Mouse (Mus musculus) kidney, postnatal 0 days (tissue): ENCODE measurements around the gene Bbc3. TPM values are rescaled to one million over a fixed set of nuclear protein-coding genes. Genes with fewer than 3 reads are reported as not detected.

Experiments
- ATAC-seq: fragments of 200-750 bp; cut with Nextera tagmentation; replicated peaks from 2 replicates; pipeline ENCODE4 v1.8.0; 2017; ENCODE audit warnings: low read depth, moderate number of reproducible peaks, moderate TSS enrichment, moderate library complexity; ENCODE audit not compliant: low FRiP score
- DNase-seq: peaks from one replicate; pipeline ENCODE4 v3.0.0-alpha.2; 2016; ENCODE audit warnings: low spot score
- H3K27ac ChIP-seq: fragments of 300-500 bp; sonication (generic); 2 replicates; pipeline ENCODE4 v1.5.1; 2014; ENCODE audit warnings: mild to moderate bottlenecking
- H3K27me3 ChIP-seq: fragments of 300-500 bp; sonication (generic); 2 replicates; pipeline ENCODE4 v1.6.1; 2014; ENCODE audit warnings: low read length, mixed read lengths; ENCODE audit not compliant: insufficient read depth
- H3K36me3 ChIP-seq: fragments of 300-500 bp; sonication (generic); 2 replicates; pipeline ENCODE4 v1.6.1; 2014; ENCODE audit warnings: low read length, mixed read lengths; ENCODE audit not compliant: insufficient read depth
- H3K4me1 ChIP-seq: fragments of 300-500 bp; sonication (generic); replicated peaks from 2 replicates; pipeline ENCODE4 v1.6.1; 2014; ENCODE audit warnings: antibody characterized with exemption, low read length, mixed read lengths; ENCODE audit not compliant: insufficient read depth
- H3K4me2 ChIP-seq: fragments of 300-500 bp; sonication (generic); 2 replicates; pipeline ENCODE4 v1.6.1; 2014; ENCODE audit warnings: mild to moderate bottlenecking, low read length, moderate library complexity, mixed read lengths
- H3K4me3 ChIP-seq: fragments of 300-500 bp; sonication (generic); replicated peaks from 2 replicates; pipeline ENCODE4 v1.5.1; 2014; ENCODE audit warnings: low read depth, low read length
- H3K9ac ChIP-seq: fragments of 300-500 bp; sonication (generic); 2 replicates; pipeline ENCODE4 v1.6.1; 2014; ENCODE audit warnings: low read depth, low read length
- H3K9me3 ChIP-seq: fragments of 300-500 bp; sonication (generic); replicated peaks from 2 replicates; pipeline ENCODE4 v1.6.1; 2016; ENCODE audit warnings: low read length, inconsistent platforms, mixed read lengths
- CTCF ChIP-seq: IDR thresholded peaks from 2 replicates; pipeline ENCODE4 v1.5.1; 2016; ENCODE audit warnings: antibody characterized with exemption, low read depth, mild to moderate bottlenecking, moderate library complexity
- WGBS: fragments of 180-500 bp; shearing (Covaris S2); extraction: QIAGEN DNeasy Blood & Tissue Kit; methylation state at CpG from one replicate; pipeline ENCODE4 v1.1.7; 2014; 5-methylcytosine and 5-hydroxymethylcytosine counted together
- polyA plus RNA-seq: library from polyadenylated mRNA; unstranded; fragments of >200 nt; fragmentation: Nextera tagmentation; extraction: Ambion mirVana; gene quantifications from 2 replicates; pipeline ENCODE4 v1.2.1, GENCODE M21; 2015

The Bbc3 gene
- polyA plus RNA-seq, 1 experiment from 2014 or later = 13.1 TPM

DNA sequence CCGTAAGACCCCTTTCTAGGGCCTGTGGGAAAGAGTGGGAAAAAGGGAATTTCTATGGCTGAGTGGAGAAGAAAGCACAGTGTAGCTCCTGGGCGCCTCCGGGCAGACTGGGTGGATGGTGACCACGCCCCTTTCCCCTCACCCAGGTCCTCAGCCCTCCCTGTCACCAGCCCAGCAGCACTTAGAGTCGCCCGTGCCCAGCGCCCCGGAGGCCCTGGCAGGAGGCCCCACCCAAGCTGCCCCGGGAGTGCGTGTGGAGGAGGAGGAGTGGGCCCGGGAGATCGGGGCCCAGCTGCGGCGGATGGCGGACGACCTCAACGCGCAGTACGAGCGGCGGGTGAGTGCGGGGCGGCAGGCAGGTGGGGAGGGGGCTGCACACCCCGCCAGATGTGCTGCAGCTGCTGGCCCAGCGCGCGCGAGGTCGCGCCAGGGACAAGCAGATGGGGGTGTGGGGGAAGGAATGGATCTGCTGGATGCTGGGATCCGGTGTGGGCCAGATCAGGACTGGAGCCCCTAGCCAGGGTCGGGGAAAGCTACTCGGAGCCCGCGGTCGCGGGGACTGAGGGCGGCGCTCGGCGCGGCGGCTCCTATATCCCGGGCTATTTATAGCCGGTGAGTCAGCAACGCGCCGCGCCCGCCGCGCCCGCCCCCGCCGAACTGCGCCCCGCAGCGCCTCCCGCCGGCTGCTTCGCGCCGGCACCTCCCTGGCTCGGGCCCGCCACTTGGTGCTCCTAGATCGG, 5.5 kb downstream of the Bbc3 start:
- Histone ChIP-seq H3K27me3 (no peaks in the 10 kb centered on the region), H3K9ac (peak overlapping the region; percentile 92), H3K4me1 (peaks cover 30% of the 10 kb centered on the region), H3K27ac (peak overlapping the region; percentile 98), H3K36me3 (0 out of 2 replicates have a peak, but pooled peaks cover 6% of the 10 kb centered on the region), H3K9me3 (no peaks in the 10 kb centered on the region), H3K4me2 (peak overlapping the region; percentile 99), H3K4me3 (peak overlapping the region; percentile 80)
- WGBS = under 1% methylated on average over 60 of the region's 66 CpGs
- peak; percentile 28 for TF ChIP-seq CTCF
- ATAC-seq (peak; percentile 62), DNase-seq (peak; percentile 90)

DNA sequence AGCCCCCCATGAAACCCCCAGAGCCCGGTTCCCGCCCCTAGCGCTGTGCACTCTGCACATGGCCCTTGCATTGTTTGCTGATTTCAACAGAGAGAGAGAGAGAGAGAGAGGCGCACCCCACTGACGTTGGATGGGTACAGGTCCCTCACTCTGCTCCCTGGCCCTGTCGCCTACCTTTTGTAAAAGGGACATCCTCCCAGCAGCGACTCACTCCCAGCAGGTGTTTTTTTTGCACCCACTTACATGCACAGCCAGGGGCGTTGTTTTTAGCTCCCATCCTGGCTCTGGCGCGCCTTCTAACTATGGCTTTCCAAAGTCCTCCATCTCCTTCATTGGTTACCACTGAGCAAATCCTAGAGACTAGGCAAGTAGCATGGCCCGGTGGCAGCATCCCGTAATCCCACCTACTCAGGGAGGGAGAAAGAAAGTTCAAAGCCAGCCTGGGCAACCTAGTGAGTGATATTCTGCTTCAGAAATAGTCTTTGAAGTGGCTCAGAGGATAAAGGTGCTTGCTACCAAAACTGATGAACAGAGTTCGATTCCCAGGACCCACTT, 6.1 kb downstream of the Bbc3 start:
- peak overlapping the region; percentile 92 for H3K9ac ChIP-seq
- no peak for TF ChIP-seq CTCF
- H3K27me3 ChIP-seq = no peaks in the 10 kb centered on the region
- ATAC-seq (no peak), DNase-seq (no peak)
- 0 out of 2 replicates have a peak, but pooled peaks cover 6% of the 10 kb centered on the region for H3K36me3 ChIP-seq
- H3K4me2 ChIP-seq = peak overlapping the region; percentile 99
- WGBS = 15% methylated on average over 13 of the region's 13 CpGs
- H3K27ac ChIP-seq = peak overlapping the region; percentile 98
- H3K9me3 ChIP-seq = no peaks in the 10 kb centered on the region
- peak overlapping the region; percentile 80 for H3K4me3 ChIP-seq
- H3K4me1 ChIP-seq = peaks cover 27% of the 10 kb centered on the region

DNA sequence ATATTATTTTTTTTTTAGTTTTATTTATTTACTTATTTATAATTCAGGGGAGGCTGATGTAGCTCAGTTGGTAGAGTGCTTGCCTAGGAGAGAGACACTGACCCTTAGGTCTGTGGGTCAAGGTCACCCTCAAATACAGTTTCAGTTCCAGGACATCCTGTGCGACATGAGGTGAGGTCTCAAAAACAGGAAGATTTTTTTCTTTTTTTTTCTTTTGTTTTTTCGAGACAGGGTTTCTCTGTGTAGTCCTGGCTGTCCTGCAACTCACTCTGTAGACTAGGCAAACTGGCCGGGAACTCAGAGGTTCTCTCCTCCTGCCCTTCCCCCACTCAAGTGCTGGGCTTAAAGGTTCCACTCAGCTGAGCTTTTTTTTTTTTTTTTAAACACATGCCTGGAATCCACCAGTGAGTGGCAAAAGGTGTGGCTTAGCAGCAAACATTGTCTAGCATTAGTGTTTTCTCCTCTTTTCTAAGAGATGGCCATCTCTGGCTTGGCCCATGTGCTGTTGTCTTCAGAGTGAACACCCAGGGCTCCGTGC, 7.1 kb downstream of the Bbc3 start:
- peak; percentile 18 for DNase-seq
- peak overlapping the region; percentile 50; the same call in 1 of the 2 replicates for H3K27ac ChIP-seq
- 47% methylated on average over 4 of the region's 4 CpGs for WGBS
- no peak overlapping the region for H3K4me3 ChIP-seq
- no peak overlapping the region for H3K9ac ChIP-seq
- no peak overlapping the region for H3K4me2 ChIP-seq
- TF ChIP-seq CTCF = no peak
- H3K9me3 ChIP-seq = no peaks in the 10 kb centered on the region
- peaks cover 26% of the 10 kb centered on the region for H3K4me1 ChIP-seq
- H3K36me3 ChIP-seq = 0 out of 2 replicates have a peak, but pooled peaks cover 6% of the 10 kb centered on the region
- no peak for ATAC-seq
- H3K27me3 ChIP-seq = no peaks in the 10 kb centered on the region

DNA sequence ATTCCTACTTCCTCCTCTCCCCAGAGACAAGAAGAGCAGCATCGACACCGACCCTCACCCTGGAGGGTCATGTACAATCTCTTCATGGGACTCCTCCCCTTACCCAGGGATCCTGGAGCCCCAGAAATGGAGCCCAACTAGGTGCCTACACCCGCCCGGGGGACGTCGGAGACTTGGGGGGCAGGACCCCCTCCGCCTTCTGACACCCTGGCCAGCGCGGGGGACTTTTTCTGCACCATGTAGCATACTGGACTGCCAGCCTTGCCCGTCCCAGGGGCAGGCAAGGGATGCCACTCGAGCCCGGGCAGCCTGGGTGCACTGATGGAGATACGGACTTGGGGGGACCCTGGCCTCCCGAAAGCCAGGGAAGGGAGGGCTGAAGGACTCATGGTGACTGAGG, 8.9 kb downstream of the Bbc3 start:
- DNase-seq (no peak), ATAC-seq (no peak)
- 87% methylated on average over 14 of the region's 14 CpGs for WGBS

DNA sequence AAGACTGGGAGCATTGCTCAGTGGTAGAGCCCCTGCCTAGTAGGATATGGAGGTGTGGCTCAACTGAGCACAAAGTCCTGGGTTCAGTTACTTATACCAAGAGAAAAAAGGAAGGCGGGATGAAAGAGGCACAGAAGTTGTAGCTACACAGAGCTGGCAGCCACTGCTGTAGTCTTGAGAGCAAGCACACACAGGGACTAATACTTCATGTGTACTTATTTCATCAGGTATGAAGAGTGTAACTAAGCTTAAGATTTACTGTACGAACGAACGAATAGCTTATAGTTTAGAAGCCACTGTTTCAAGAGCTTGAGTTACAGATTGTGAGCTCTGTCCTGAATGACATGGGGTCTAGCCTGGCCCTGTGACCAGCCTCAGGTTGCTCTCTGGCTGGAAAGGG, 11.0 kb downstream of the Bbc3 start:
- Histone ChIP-seq H3K4me1 (peaks cover 5% of the 10 kb centered on the region; the same call in 1 of the 2 replicates), H3K36me3 (0 out of 2 replicates have a peak, but pooled peaks cover 6% of the 10 kb centered on the region), H3K4me2 (no peak overlapping the region), H3K27me3 (no peaks in the 10 kb centered on the region), H3K9ac (no peak overlapping the region), H3K9me3 (no peaks in the 10 kb centered on the region), H3K4me3 (no peak overlapping the region), H3K27ac (no peak overlapping the region)
- TF ChIP-seq CTCF = no peak
- 87% methylated on average over 4 of the region's 4 CpGs for WGBS
- no peak for ATAC-seq
- DNase-seq = no peak

More for the DNA sequence above, 8.9 kb downstream of the Bbc3 start:
- H3K4me1 ChIP-seq = peaks cover 18% of the 10 kb centered on the region
- no peaks in the 10 kb centered on the region for H3K9me3 ChIP-seq
- H3K4me2 ChIP-seq = no peak overlapping the region
- H3K9ac ChIP-seq = no peak overlapping the region
- H3K36me3 ChIP-seq = 0 out of 2 replicates have a peak, but pooled peaks cover 6% of the 10 kb centered on the region
- no peak for TF ChIP-seq CTCF
- no peak overlapping the region for H3K27ac ChIP-seq
- no peak overlapping the region for H3K4me3 ChIP-seq
- H3K27me3 ChIP-seq = no peaks in the 10 kb centered on the region

DNA sequence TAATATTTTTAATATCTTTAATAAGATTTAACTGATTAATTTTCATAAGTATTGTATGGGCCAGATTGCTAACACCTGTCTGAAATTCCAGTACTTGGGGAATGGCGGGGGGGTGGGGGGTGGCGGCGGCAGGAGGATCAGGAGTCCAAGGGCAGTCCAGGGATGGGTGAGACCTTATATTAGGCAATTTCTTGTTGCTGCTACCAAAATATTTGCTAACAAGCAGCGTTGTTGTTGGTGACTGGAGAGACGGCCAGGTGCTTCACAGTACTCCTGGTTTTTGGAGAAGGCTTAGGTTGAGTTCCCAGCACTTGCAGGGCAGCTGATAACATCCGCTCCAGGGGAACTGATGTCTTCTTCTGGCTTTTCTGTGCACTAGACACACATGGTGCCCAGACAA, 12.3 kb downstream of the Bbc3 start:
- DNase-seq = no peak
- Histone ChIP-seq H3K4me1 (no peaks in the 10 kb centered on the region), H3K27me3 (no peaks in the 10 kb centered on the region), H3K4me2 (no peak overlapping the region), H3K9me3 (no peaks in the 10 kb centered on the region), H3K9ac (no peak overlapping the region), H3K4me3 (no peak overlapping the region), H3K27ac (no peak overlapping the region), H3K36me3 (0 out of 2 replicates have a peak, but pooled peaks cover 6% of the 10 kb centered on the region)
- ATAC-seq = no peak
- WGBS = 93% methylated on average over 6 of the region's 6 CpGs
- no peak for TF ChIP-seq CTCF
